Comparison of ENCODE assay signal across 8 mouse cellular contexts in the genomic region with DNA sequence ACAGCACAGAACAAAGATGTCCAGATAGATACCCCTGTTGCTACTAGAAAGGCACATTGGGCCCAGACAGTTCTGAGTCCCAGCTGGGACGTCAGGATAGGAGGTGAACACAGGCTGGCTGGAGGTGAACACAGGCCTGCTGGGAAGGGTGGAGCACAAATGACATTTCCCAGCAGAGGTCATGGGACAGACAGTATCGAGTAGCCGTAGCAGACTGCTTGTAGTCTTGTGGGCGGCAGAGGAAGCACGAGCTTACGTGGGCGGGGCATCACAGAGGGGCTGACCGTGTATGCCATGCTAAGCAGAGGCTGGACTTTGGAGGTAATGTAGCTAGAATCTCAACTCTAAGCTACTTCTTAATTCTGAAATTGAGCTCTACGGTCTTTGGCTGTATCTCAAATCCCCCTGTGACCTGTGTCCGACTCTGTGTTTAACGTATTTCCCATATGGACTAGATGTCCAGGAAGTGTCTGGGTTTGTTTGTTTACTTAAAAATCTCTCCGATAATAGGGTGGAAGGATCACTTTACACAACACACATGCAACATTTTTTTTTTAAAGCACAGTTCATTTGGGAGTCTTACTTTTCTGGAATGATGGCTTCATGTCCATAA.
DNase-seq lines count a peak whose midpoint lies in the region; ATAC-seq and TF ChIP-seq lines count a peak whose summit lies in the region.

No protein-coding gene starts in this region.

- H3K9ac ChIP-seq in ES-E14 (ENCODE audit: insufficient read depth, low read depth, low read length, poor library complexity, severe bottlenecking), result no peak overlapping the region
- no peak overlapping the region for H3K9ac ChIP-seq in heart, embryonic 15.5 days
- no peak overlapping the region for H3K9ac ChIP-seq in liver, postnatal 0 days (replicated peaks)
- H3K9ac ChIP-seq in hindbrain, embryonic 16.5 days (ENCODE audit: low read depth, low read length), result no peak overlapping the region

- TF ChIP-seq EP300 in liver, postnatal 0 days (IDR thresholded peaks at IDR 0.05; ENCODE audit: low read depth), result peak; percentile 51; the same call in 1 of the 2 replicates

- no peak overlapping the region for H3K4me3 ChIP-seq in gastrocnemius, adult 2 months
- H3K4me3 ChIP-seq in ES-E14 (ENCODE audit: insufficient read depth in 1 of 2, low read depth in 1 of 2, low read length in 2 of 2, poor library complexity in 1 of 2, severe bottlenecking in 1 of 2), result no peak overlapping the region
- H3K4me3 ChIP-seq in heart, embryonic 15.5 days, result no peak overlapping the region
- no peak overlapping the region for H3K4me3 ChIP-seq in liver, postnatal 0 days (ENCODE audit: low read depth, low read length)
- H3K4me3 ChIP-seq in hindbrain, embryonic 16.5 days (ENCODE audit: low read length), result no peak overlapping the region

- in situ Hi-C loops in ES-E14 (cut with MboI; ENCODE audit: low sequenced_read_pairs in 2 of 2, unreplicated experiment in 2 of 2), result no loop called here

- intact Hi-C loops in gastrocnemius, adult 2 months (cut with DNase I), result no loop called here
- intact Hi-C loops in left cerebral cortex, postnatal 14 days (cut with DNase I), result no loop called here

- 0 out of 2 replicates have a peak, but pooled peaks have one; percentile 14 for ATAC-seq in heart, embryonic 15.5 days (replicated peaks; ENCODE audit: insufficient number of reproducible peaks, insufficient read depth, low FRiP score, low read depth)
- peak; percentile 54 for ATAC-seq in liver, postnatal 0 days
- ATAC-seq in hindbrain, embryonic 16.5 days, result no peak

- peak overlapping the region; percentile 3; the same call in 1 of the 2 replicates for H3K4me2 ChIP-seq in heart, embryonic 15.5 days
- H3K4me2 ChIP-seq in liver, postnatal 0 days (ENCODE audit: low read depth, low read length), result 0 out of 2 replicates have a peak overlapping the region, but pooled peaks have one; percentile 13
- no peak overlapping the region; the same call in 1 of the 2 replicates for H3K4me2 ChIP-seq in hindbrain, embryonic 16.5 days (ENCODE audit: low read length)

- TF ChIP-seq CTCF in gastrocnemius, adult 2 months (IDR thresholded peaks at IDR 0.05), result no peak
- TF ChIP-seq CTCF in liver, postnatal 0 days (IDR thresholded peaks at IDR 0.05; ENCODE audit: low read depth), result no peak

- no peak for DNase-seq in gastrocnemius, adult 2 months
- no peak for DNase-seq in gastrocnemius, adult 18-20 months (ENCODE audit: low spot score)
- DNase-seq in ES-E14 (ENCODE audit: low read depth, low spot score), result peak; percentile 30
- DNase-seq in liver, postnatal 0 days, result peak; percentile 52
- no peak for DNase-seq in right cerebral cortex, postnatal 25 days
- no peak for DNase-seq in left cerebral cortex, postnatal 14 days (ENCODE audit: low spot score in 2 of 2)

- no peaks in the 10 kb centered on the region for H3K9me3 ChIP-seq in ES-E14 (ENCODE audit: control insufficient read depth, insufficient read depth, low read depth, low read length)
- no peaks in the 10 kb centered on the region for H3K9me3 ChIP-seq in heart, embryonic 15.5 days (replicated peaks)
- no peaks in the 10 kb centered on the region for H3K9me3 ChIP-seq in liver, postnatal 0 days (ENCODE audit: low read length)
- no peaks in the 10 kb centered on the region for H3K9me3 ChIP-seq in hindbrain, embryonic 16.5 days (ENCODE audit: control insufficient read depth, low read length)

- H3K27ac ChIP-seq in gastrocnemius, adult 2 months, result peak overlapping the region; percentile 78
- no peak overlapping the region for H3K27ac ChIP-seq in ES-E14 (ENCODE audit: insufficient read depth, low read depth, low read length, poor library complexity, severe bottlenecking)
- H3K27ac ChIP-seq in heart, embryonic 15.5 days, result peak overlapping the region; percentile 90
- peak overlapping the region; percentile 59 for H3K27ac ChIP-seq in liver, postnatal 0 days (ENCODE audit: low read depth)
- no peak overlapping the region for H3K27ac ChIP-seq in hindbrain, embryonic 16.5 days (ENCODE audit: low read depth, low read length)

- H3K36me3 ChIP-seq in ES-E14 (ENCODE audit: control insufficient read depth, insufficient read depth, low read length, poor library complexity, severe bottlenecking), result no peaks in the 10 kb centered on the region
- H3K36me3 ChIP-seq in heart, embryonic 15.5 days, result no peaks in the 10 kb centered on the region
- H3K36me3 ChIP-seq in liver, postnatal 0 days (replicated peaks; ENCODE audit: insufficient read depth, low read length), result no peaks in the 10 kb centered on the region
- no peaks in the 10 kb centered on the region for H3K36me3 ChIP-seq in hindbrain, embryonic 16.5 days (ENCODE audit: control insufficient read depth, insufficient read depth, low read length)

- 41% methylated on average over 12 of the region's 12 CpGs for WGBS in heart, embryonic 15.5 days
- WGBS in liver, postnatal 0 days (ENCODE audit: insufficient replicate concordance), result 27% methylated on average over 12 of the region's 12 CpGs
- WGBS in hindbrain, embryonic 16.5 days, result 61% methylated on average over 12 of the region's 12 CpGs

- peaks cover 4 to 18% of the 10 kb centered on the region in 2 experiments; a peak in 3 of 4 replicates for H3K4me1 ChIP-seq in ES-E14 (ENCODE audit: control insufficient read depth in 2 of 2, insufficient read depth in 2 of 2, low read length in 2 of 2, poor library complexity in 1 of 2)
- peaks cover 70% of the 10 kb centered on the region for H3K4me1 ChIP-seq in heart, embryonic 15.5 days (replicated peaks)
- peaks cover 38% of the 10 kb centered on the region for H3K4me1 ChIP-seq in liver, postnatal 0 days (ENCODE audit: insufficient read depth)
- peaks cover 30% of the 10 kb centered on the region for H3K4me1 ChIP-seq in hindbrain, embryonic 16.5 days (ENCODE audit: control insufficient read depth, insufficient read depth, low read depth, low read length)

- no peaks in the 10 kb centered on the region for H3K27me3 ChIP-seq in heart, embryonic 15.5 days
- peaks cover 11% of the 10 kb centered on the region; the same call in 1 of the 2 replicates for H3K27me3 ChIP-seq in liver, postnatal 0 days (ENCODE audit: insufficient read depth, low read length)
- no peaks in the 10 kb centered on the region for H3K27me3 ChIP-seq in hindbrain, embryonic 16.5 days (replicated peaks; ENCODE audit: control insufficient read depth, insufficient read depth, low read length)

TF ChIP-seq in ES-E14, 5 proteins besides CTCF, POLR2A, EP300 and RAD21:
- no peak for TF ChIP-seq ZNF384 (IDR thresholded peaks at IDR 0.05; ENCODE audit: low read depth, low read length)
- no peak for TF ChIP-seq CHD2 (IDR thresholded peaks at IDR 0.05; ENCODE audit: low read depth, low read length)
- TF ChIP-seq ZC3H11A (IDR thresholded peaks at IDR 0.05; ENCODE audit: borderline replicate concordance, low read depth, low read length), result no peak
- TF ChIP-seq MAFK (IDR thresholded peaks at IDR 0.05; ENCODE audit: insufficient read depth, low read depth, low read length), result no peak
- TF ChIP-seq HCFC1 (IDR thresholded peaks at IDR 0.05; ENCODE audit: borderline replicate concordance, insufficient read depth, low read length), result no peak
TF ChIP-seq in ES-E14: peak in this region for 0.

Comparison
In these comparisons a context has a peak if more than half of its experiments do, and no peak if none do; other contexts are left out.
1. DNase-seq: peak in ES-E14 (single experiment) and liver, postnatal 0 days (single experiment); none in gastrocnemius, adult 2 months (single experiment), gastrocnemius, adult 18-20 months (single experiment), right cerebral cortex, postnatal 25 days (single experiment) and left cerebral cortex, postnatal 14 days (0 of 2).
2. H3K27ac ChIP-seq: peak in gastrocnemius, adult 2 months (single experiment), heart, embryonic 15.5 days (single experiment) and liver, postnatal 0 days (single experiment); none in ES-E14 (single experiment) and hindbrain, embryonic 16.5 days (single experiment).